Mouse (Mus musculus) c-Kit-negative CD71-positive TER-119-positive erythroid progenitor cells, embryonic 14.5 days (primary cell): ENCODE measurements around the gene Osbpl3.
"Not testable (repeated sequence)": the region's sequence is repeated elsewhere in the genome, so short reads cannot be mapped to it uniquely, and the experiment has no call there.

Experiments used
- DNase-seq: peaks from one replicate; pipeline ENCODE4 v3.0.0-alpha.2; 2013; ENCODE audit warnings: low read depth, low spot score

Osbpl3 gene

GRCm38 (mm10) chr6:50453651-50454050 lies 2.4 kb downstream of the Osbpl3 start:
- DNase-seq, result no peak

- DNase-seq, result no peak
Measured at GRCm38 (mm10) chr6:50452220-50452619, 3.8 kb downstream of the Osbpl3 start.

GRCm38 (mm10) chr6:50445616-50446015 lies 10.4 kb downstream of the Osbpl3 start:
- no peak for DNase-seq

DNA sequence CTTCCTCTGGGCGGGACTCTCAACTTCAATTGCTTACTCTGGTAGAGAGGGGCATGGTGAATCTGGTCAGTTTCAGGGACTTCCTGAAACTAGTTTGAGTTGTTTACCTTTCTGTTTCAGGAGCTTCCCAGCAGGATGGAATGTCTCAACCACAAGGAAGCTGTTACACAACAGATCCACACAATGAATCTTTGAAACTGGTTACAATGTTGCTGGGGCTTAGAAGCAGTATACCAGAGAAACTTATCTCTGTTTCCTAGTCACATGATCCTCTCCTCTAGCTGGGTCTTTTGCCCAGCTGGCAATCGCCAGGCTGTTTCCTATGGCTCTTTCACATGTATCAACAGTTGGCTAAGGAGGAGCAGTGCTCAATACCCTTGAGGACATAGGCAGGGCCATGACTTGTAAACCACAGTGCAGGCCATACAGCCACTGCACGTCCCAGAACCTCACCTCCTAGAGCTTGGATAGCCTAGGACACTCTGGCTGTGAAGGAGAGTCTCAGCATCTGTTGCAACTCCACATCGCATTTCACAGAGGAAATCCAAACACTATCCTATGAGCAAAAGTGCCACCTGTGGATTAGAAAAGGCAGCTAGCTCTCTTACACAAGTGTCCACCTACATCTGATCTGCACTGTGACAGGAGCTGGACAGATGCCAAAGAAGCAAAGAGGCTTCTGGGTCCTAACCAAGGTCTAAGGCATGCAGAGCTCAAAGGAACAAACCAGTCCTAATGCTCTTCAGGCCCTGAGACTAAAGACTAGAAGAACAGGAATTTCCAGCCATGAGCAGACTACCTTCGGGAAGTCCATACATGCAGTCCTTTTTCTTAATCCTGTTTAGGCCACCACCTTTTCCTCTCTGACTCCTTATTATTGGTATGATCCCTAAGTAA lies 14.8 kb downstream of the Osbpl3 start:
- DNase-seq, result no peak

- no peak for DNase-seq
Measured at GRCm38 (mm10) chr6:50440197-50440596, 15.8 kb downstream of the Osbpl3 start.

DNA sequence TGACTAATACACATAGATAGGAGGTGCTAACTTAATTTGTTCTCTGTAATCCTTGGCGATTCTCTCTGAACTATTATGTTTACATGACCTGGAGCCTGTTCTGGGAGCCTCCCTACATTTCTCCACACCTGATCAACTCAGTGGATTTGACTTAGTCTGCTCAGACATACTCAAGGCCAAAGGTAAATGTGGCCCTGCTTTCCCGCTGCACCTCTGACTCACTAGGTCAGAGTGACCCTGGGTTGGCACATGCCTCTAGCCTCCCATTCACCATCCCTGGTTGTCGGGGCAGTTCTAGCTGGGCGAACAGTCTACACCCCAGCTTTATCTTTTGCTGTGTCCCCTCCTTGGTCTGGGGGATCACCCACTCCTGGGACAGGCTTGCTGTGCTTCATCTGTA lies 17.1 kb downstream of the Osbpl3 start:
- DNase-seq, result not testable (repeated sequence)

- DNase-seq, result no peak
Measured at GRCm38 (mm10) chr6:50437815-50438214, 18.2 kb downstream of the Osbpl3 start.

DNA sequence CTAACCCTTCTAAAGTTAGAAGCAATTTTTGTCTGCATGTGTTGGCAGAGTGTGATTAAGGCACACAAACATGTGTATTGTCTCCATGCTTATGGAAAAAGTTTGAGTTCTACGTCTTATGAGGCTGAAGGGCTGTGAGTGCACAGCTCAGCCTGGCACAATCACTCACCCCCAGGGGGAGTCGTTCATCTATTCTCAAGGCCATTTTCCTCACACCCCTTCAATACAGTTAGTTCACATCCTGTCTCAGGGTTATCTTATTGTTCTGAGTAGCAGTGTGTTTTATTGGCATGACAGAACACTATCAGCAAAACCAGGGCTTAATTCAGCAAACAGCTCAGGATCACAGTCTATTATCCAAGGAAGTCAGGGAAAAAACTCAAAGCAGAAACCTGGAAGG lies 19.3 kb downstream of the Osbpl3 start:
- no peak for DNase-seq

DNA sequence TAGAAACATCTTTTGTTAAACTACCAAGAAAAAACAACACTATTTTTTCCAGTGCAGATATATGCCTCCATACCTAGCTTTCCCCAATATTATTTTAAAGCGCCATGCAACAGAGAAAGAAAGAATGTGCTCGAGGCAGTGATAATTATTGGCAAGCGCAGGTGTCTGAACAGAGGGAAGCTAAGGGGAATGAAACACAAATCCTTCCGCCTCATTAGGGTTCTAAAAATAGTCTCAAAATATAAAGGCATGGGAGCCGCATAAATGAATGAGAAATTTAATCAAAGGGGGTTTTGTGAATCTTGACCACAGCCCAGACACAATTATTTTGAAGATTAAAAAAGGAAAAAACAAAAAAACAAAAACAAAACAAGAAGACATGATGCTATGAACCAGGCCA lies 23.5 kb downstream of the Osbpl3 start:
- no peak for DNase-seq

- no peak for DNase-seq
Measured at GRCm38 (mm10) chr6:50429299-50429698, 26.7 kb downstream of the Osbpl3 start.

GRCm38 (mm10) chr6:50427051-50427732 lies 28.8 kb downstream of the Osbpl3 start:
- no peak for DNase-seq

DNA sequence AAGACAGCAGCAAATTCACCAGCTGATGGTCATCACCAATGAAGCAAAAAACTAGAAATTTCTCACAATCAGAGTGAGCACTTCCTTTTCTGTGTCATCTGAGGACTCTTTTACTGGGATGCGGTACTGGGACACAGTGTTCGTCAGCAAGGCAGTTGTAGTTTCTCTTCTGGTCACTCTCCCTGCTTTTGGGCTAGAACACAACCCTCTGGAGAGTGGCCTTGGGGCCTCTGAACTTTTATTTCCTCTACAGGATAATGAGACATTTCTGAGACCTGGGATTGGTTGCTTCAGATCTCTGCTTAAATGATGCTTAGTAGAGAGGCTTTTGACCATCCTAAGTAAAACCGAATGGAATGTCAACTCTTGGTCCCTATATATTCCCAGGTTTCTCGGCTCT lies 29.4 kb downstream of the Osbpl3 start:
- DNase-seq, result no peak

GRCm38 (mm10) chr6:50424271-50424670 lies 31.7 kb downstream of the Osbpl3 start:
- no peak for DNase-seq

- DNase-seq, result no peak
Measured at GRCm38 (mm10) chr6:50420413-50420812, 35.6 kb downstream of the Osbpl3 start.

DNA sequence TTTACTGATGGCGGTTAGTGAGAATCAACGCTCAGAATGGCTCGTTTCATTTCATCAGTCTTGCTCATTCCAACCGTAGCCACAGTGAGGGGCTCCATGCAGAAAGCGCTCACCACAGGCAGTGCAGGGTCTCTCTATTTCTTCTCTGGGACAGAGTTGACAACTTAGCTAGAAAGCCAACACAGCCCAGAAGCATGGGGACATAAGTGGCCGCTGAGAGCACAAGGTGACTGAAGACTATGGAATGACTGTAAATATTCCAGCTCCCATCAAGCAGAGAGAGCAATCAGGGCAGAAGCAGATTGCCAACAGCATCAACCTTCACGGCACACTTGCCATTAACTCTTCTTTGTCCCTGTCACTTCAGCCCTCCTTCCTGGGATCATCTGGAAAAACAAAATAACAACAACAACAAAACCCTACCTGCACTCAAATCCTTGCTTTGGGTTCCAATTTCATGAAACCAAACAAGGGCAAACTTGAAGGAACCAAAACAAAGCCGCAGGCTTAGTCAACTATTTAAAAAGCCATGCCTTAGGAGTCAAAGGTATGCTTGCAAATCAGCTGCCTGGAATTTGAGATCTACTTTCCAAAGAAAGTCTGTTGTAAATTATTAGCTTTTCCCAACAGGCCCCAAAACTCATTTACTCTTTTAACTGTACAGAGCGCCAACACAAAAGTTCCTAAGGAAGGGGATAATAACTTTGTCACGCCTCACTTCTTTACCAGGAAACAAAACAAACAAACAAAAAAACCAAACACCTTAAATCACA lies 36.3 kb downstream of the Osbpl3 start:
- DNase-seq, result no peak

DNA sequence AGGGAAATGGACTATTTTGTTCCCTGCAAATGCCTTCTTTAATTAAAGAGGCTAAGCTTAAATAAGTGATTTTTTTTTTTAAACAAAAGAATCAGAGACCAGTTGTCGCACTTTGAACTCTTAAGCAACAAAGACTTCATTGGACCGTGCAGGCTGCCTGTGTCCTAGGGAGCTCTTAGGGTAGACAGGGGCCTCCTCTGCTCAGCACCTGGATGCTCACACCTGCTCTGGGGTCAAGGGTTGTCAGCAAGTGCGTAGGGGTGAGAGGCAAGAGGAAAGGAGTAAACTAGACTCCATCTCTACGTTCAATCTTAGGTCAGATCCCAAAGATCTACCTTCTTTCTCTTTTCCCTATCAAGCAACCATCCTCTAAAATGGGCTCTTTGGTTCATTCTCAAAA lies 37.0 kb downstream of the Osbpl3 start:
- DNase-seq, result no peak

DNA sequence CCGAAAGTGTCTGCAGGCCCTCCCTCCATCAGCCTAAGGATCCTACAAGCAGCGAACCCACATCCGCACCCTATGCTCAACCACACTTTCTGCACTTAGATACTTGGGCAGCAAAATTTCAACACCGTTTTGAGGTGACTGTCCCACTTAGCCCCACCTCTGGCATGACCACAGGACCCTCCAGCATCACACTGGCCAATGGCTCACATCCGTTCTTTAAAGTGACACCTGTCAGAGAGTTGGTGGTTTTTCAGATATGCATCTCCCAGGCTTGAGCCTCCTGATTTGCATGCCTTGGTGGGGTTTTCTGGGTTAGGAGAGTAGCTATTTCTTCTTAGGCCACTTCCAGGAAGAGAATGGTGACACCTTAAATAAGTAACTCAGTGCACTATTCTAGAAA lies 39.1 kb downstream of the Osbpl3 start:
- DNase-seq, result no peak

GRCm38 (mm10) chr6:50415431-50415830 lies 40.6 kb downstream of the Osbpl3 start:
- DNase-seq, result no peak

GRCm38 (mm10) chr6:50414547-50414946 lies 41.5 kb downstream of the Osbpl3 start:
- DNase-seq, result no peak

DNA sequence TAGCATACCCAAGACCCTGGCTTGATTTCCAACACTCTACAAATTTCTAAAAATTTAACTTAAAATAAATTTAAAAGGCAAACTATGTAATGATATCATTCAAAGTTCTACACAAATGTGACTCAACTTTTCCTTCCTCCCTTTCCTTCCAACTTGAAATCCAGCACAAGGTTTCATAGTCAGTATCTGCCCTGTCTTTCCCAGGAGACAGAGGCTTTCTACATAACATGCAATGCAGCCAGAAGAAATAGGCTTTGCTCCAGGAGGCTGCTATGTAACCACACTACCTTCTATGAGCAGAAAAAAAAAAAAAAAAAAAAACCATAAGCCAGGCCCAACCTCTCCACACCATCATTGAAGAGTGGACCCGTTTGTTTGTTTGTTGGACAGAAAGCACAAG lies 42.6 kb downstream of the Osbpl3 start:
- DNase-seq, result no peak

GRCm38 (mm10) chr6:50412174-50412573 lies 43.8 kb downstream of the Osbpl3 start:
- no peak for DNase-seq

- DNase-seq, result no peak
Measured at GRCm38 (mm10) chr6:50404698-50405097, 51.3 kb downstream of the Osbpl3 start.
